Mouse (Mus musculus) gastrocnemius, postnatal 14 days (tissue): ENCODE measurements around the gene Atp8b2. TPM values are rescaled to one million over a fixed set of nuclear protein-coding genes. Genes with fewer than 3 reads are reported as not detected.

ENCODE experiments used
- DNase-seq: peaks from one replicate; pipeline ENCODE4 v3.0.0; 2021; ENCODE audit warnings: mixed read lengths
- intact Hi-C: fragments of 180-260 bp; cut with DNase I; formaldehyde crosslinking; loops from one replicate; pipeline ENCODE4 v1.15.1; 2025; ENCODE audit warnings: low total_unique reads
- long read RNA-seq, 2 experiments: library from polyadenylated mRNA; stranded (forward); transcript quantifications; one replicate each; pipeline ENCODE4 v2.0.0; 2021
- total RNA-seq, 2 experiments: library from RNA; stranded (reverse); gene quantifications; 2 replicates each; pipeline ENCODE4 v1.2.3; 2021

The Atp8b2 gene
- 10 to 100 TPM; 20.6 to 28.7 TPM for total RNA-seq
- long read RNA-seq, experiment 1, full-length matches to known transcripts, result 8 of 15 reads
- long read RNA-seq, experiment 1, partial matches to known transcripts, result 3 of 15 reads
- long read RNA-seq, experiment 1, other reads (novel, unspliced or antisense), result 4 of 15 reads
- long read RNA-seq, experiment 2, full-length matches to known transcripts, result 15 of 24 reads
- long read RNA-seq, experiment 2, partial matches to known transcripts, result 4 of 24 reads
- long read RNA-seq, experiment 2, other reads (novel, unspliced or antisense), result 5 of 24 reads

- intact Hi-C loops, result no loop called here
- peak; percentile 74 for DNase-seq
Observed at GRCm38 (mm10) chr3:89963221-89963763, at the start of gene Atp8b2. Atp8b2 (minus strand) TSS chr3:89963508.

GRCm38 (mm10) chr3:90010291-90010690, 47.0 kb upstream of the Atp8b2 start:
- intact Hi-C loops, result loop anchor here (10.0 kb wide), 1 partner anchor 1695 kb away; no protein-coding TSS in a partner anchor
- no peak for DNase-seq

DNA sequence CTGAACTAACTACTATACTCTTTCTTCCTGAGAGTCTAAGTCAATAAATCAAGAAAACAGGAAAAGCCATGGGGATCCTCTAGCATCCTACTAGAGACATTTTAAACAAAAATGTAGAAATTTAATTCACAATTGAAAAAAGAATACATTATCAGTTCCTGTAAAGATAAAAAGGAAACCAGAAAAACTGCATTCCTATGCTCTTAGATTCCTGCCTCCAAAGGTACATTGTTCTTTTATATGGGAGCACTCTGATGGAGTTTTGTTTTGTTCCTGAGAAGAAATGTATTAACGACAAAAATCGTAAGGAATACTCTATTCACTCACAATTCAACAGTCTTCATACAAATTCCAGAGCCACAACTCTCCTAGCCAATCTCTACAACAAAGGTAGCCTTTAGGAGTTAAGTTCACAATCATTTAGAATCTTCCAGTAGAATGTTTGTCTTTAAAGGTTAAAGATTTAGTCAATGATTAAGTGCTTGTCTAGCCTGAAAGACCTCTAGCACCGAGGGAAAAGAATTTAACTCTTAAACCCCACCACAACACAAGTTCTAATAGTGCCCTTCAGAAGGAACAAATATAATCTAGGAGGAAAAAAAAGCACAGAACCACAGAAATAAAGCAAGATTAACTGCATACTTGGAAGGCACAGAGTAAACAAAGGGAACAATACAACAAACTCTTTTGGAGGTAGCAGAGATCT, 40.9 kb upstream of the Atp8b2 start:
- DNase-seq, result no peak

DNA sequence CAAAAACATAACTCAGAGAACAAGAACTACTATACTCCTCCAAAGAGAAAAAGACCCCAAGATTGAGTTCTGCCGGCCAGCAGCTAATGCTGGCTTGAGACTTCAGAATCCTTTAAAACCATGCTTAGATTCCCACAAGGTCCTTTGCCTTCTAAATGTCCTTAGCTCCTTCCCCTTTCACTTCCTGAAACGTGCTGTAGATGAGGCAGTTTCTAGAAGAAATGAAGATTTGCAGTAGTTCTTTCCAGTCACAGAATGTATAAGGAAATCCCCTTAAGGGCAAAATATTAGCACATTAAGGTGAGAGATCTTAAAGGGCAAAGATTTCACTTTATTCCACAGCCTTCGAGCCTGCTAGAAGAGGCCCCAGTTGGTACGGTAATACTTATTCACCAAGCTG, 36.5 kb upstream of the Atp8b2 start:
- DNase-seq, result no peak
- intact Hi-C loops, result no loop called here

More for the DNA sequence above, 40.9 kb upstream of the Atp8b2 start:
- intact Hi-C loops, result no loop called here

- intact Hi-C loops, result no loop called here
Observed at GRCm38 (mm10) chr3:89999090-89999489, 35.8 kb upstream of the Atp8b2 start.

GRCm38 (mm10) chr3:89998612-89999054, 35.3 kb upstream of the Atp8b2 start, which contains the start of gene Hax1:
Hax1 (minus strand) TSS chr3:89998780.
- intact Hi-C loops, result no loop called here
- DNase-seq, result peak; percentile 92

More at GRCm38 (mm10) chr3:89999090-89999489, 35.8 kb upstream of the Atp8b2 start:
- no peak for DNase-seq

DNA sequence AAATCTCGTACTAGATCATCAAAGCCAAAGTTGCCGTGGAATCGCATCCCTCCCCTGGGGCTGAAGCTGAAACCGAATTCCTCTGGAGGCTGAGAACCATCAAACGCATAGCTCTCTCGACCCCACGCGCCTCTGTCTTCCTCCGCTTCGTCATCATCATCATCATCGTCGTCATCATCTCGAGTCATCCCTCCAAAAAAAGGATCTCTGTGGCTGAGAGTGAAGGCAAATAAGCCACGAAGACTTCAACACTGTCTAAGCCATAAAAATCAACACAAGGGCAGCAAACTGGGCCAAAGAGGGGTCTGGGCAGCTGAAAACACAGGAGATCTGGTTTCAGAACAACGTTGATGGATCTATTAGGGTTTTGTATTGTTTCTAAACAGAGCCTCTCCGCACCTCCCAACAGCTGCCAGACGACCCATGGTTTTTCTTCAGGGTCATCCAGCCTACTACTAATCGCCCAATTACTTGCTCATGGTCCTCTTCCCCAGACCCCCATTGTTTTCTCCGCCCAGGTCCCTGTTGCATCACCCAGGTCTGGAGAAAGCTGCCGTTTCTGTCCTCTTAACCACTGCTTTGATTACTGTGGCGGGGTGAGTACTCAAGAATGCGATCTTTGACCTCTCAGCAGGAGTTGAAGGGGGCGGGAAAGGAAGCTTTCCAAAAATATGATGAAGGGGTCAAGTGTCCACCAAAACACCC, 34.6 kb upstream of the Atp8b2 start:
- no peak for DNase-seq
- intact Hi-C loops, result no loop called here

- no peak for DNase-seq
- intact Hi-C loops, result no loop called here
Observed at GRCm38 (mm10) chr3:89994807-89995515, 31.7 kb upstream of the Atp8b2 start.

DNA sequence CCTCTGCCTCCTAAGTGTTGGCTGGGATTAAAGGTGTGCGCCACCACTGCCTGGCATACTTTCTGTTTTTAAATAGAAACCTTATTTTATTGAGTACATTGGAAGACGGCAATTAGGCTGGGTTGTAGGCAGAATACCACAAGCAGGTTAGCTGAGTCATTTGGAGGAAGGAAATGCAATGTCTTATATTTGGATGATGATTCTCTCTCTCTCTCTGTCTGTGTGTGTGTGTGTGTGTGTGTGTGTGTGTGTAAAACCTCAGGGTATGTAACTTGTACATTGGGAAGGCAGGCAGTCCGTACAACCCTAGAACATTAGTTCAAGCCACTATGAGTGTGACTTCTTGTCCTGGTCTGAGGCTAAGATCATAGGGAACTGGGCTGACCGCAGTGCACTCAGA, 24.5 kb upstream of the Atp8b2 start:
- no peak for DNase-seq
- intact Hi-C loops, result no loop called here

- intact Hi-C loops, result no loop called here
- no peak for DNase-seq
Observed at GRCm38 (mm10) chr3:89987211-89987610, 23.9 kb upstream of the Atp8b2 start.

DNA sequence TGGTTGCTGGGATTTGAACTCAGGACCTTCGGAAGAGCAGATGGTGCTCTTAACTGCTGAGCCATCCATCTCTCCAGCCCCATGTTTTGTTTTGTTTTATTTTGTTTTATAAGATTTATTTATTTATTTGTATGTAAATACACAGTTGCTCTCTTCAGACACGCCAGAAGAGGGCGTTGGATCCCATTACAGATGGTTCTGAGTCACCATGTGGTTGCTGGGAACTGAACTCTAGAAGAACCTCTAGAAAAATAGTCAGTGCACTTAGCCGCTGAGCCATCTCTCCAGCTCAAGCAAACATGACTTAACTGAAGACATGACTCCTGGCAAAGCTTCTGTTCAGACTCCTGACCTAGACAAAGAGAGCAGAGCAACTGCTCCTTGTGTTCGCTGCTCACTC, 19.1 kb upstream of the Atp8b2 start:
- no peak for DNase-seq
- intact Hi-C loops, result no loop called here

DNA sequence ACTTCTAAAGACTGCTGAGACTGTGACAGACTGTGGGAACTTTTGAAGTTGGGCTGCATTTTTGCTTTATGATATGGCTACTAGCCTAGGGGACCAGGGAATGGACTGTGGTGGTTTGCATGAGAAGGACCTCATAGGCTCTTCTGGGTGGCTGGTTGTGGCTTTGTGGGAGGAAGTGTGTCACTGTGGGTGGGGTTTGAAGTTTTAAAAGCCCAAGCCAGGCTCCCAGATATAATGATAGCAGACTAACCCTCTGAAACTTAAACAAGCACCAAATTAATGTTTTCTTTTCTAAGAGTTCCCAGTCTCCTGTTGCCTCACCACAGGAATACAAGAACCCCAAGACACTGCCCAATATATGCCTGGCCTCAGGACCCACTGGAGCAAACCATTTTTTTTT, 13.6 kb upstream of the Atp8b2 start:
- intact Hi-C loops, result no loop called here
- DNase-seq, result no peak

DNA sequence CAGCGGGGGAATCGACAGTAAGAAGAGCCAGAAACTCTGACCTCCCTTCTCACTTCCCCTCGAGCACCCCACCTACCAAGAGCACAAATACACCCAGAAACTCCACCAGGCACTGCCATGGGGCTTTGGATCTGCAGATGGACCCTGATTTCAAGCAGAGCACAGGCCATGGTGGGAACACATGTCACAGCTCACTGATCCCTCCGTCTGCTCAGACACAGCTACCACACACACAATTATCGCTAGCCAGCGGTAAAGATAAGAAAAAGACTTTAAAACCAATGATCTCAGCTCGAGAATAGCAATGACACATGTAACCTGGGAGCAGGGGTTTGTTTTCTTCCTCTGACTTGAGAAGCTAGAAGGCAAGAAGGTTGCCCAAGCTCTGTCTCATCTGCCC, 5.2 kb upstream of the Atp8b2 start:
- intact Hi-C loops, result no loop called here
- no peak for DNase-seq

DNA sequence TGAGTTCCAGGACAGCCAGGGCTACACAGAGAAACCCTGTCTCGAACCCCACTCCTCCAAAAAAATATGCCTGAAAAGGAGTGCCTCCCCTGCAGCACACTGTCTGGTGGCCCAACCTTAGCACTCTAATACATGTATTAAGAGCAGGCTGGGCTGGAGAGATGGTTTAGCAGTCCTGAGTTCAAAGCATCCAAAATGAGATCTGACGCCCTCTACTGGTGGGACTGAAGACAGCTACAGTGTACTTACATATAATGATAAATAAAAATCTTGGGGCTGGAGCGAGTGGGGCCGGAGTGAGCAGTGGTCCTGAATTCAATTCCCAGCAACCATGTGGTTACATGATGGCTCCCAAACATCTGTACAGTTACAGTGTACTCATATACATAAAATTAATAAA, 3.6 kb upstream of the Atp8b2 start:
- DNase-seq, result no peak
- intact Hi-C loops, result no loop called here

DNA sequence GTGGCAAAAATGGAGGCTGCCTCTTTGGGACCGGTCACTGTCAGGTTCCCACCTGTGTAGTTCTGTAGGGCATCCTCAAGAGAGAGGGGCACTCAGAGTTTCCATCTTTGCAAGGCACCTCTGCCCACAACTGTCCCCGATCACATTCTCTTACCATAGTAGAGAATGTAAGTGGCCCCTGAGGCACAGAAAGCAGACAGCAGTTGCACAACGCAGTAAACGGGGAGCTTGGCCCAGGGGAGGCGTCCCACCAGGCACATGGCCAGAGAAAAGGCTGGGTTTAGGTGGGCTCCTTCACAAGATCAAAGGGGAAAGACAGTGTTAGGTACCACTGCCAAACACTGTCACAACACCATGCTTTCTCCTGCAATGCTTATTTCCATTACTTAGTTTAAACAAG, 2.7 kb upstream of the Atp8b2 start:
- DNase-seq, result no peak
- intact Hi-C loops, result no loop called here

- no peak for DNase-seq
- intact Hi-C loops, result no loop called here
Observed at GRCm38 (mm10) chr3:89965557-89965956, 2.2 kb upstream of the Atp8b2 start.

DNA sequence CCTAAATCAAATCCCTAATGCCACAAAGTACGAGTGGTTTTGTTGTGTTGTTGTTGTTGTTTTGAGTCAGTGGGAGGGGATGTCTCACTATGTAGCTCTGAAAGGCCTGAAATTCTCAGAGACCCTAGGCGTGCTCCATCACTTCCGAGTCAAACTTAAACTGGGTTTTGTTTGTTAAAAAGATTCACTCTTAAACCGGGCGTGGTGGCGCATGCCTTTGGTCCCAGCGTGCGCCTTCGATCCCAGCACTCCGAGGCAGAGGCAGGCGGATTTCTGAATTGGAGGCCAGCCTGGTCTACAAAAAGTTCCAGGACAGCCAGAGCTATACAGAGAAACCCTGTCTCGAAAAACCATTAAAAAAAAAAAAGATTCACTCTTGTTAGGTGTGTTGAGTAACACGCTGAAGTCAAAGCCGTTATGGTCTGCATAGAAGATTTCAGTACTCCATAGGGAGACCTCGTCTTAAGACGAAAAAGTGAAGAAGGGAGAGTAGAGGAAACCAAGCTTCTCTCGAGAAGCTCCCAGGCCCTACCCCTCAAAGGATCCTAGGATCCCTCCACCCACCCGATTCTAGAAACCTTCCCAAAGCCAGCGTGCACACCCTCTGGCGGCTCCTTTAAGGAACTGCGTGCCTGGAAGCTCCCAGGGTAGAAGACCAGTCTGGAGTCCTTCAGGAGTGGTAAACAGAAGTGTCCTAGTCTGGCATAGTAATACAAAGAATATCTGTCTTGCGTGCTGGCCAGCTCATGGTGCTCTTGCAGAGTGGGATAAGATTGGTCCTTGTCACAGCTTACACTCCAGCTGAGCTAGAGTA, 825 bp upstream of the Atp8b2 start:
- intact Hi-C loops, result no loop called here
- DNase-seq, result peak; percentile 65

DNA sequence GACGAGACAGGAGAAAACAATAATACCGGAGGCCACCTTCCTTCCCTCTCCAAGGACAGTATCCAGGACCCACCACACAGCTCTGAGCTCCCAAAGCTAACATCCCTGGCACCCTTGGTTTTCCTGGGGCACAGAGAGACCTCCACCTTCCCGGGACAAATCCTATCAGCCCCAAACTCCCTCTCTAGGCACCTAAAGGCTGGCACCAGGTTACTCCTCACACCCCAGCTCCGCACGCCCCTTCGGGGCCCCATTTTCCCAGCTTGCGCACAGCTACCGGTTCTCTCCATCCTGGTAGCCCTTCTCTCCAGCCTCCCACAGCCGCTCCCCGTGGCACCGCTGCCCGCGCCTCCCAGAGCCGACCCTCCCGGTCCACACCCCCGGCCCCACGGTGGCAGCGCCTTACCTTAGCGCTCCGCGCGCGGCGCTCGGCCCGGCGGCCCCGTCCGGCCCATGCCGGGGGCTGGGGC, 522 bp downstream of the Atp8b2 start:
- intact Hi-C loops, result no loop called here
- peak; percentile 32 for DNase-seq
